Mouse (Mus musculus) B cell, adult 62 days (primary cell): ENCODE data around the gene Prpf38a. TPM values are rescaled to one million over a fixed set of nuclear protein-coding genes. Genes with fewer than 3 reads are reported as not detected.

Source experiments
- total RNA-seq: library from RNA; stranded (reverse); gene quantifications from 4 replicates; pipeline ENCODE4 v1.2.4, GENCODE M21; 2023

Gene Prpf38a
- 53.1 to 62.0 TPM (median 58.8 TPM) in 4 replicates for total RNA-seq

GRCm38 (mm10) chr4:108578840-108579742, at the start of gene Prpf38a, which contains the start of gene Orc1:
TSS of gene Prpf38a (minus strand) at chr4:108579336.
TSS of gene Orc1 (plus strand) at chr4:108579423.

DNA sequence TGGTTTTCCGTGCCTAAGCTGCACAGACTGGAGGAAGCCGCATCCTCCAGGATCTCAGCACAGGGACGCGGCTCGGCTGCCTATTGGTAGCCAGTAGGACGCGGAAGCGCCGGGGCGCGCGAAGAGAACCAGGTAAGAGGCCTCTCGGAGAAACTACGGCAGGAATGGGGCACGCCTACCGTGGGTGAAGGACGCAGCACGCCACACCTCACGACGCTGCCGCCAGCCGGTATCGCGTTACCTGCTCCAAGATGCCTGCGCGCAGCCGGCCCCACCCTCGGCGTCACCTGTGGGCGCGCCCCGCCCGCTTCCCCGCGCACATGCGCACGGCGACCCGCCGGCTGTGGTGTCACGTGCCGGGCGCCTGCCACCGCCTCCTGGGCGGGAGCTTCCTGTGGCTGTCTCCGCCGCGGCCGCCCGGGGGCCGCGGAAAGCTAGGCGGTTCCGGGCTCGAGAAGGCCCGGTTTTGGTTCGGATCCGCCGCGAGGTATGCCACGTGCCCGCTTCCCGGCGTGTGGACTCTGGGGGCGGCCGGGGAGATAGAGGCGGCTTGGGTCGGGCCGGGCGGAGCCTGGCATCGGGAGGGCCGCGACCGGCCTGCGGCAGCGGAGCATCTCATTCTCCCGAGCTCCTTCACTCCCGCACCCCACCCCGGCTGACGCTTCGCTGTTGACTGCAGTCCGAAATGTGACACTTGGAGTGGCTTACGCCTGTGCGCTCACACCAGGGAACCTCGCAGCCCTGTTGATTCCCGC, 40.6 kb upstream of the Prpf38a start, which contains the start of gene Cc2d1b:
Cc2d1b (plus strand) TSS at position 354 of the 755 bp plus-strand sequence.

Other genes starting within 250 kb of the Prpf38a start
- gene Shisal2a, start 196.0 kb downstream of the Prpf38a start, total RNA-seq: not detected in 4 replicates
- 0.75 to 3.1 TPM (median 1.6 TPM) in 4 replicates for gene Gpx7, start 172.4 kb downstream of the Prpf38a start, total RNA-seq
- gene Tut4, start 119.9 kb downstream of the Prpf38a start, total RNA-seq: 288 to 331 TPM (median 307 TPM) in 4 replicates
- 2.3 to 4.2 TPM (median 2.6 TPM) in 4 replicates for gene Orc1, start 87 bp upstream of the Prpf38a start, total RNA-seq
- 107 to 116 TPM (median 111 TPM) in 4 replicates for gene Cc2d1b, start 40.6 kb upstream of the Prpf38a start, total RNA-seq
- not detected in 4 replicates for gene 3110021N24Rik, start 140.3 kb upstream of the Prpf38a start, total RNA-seq
- 0.15 to 0.28 TPM (median 0.18 TPM) in 3 of 4 replicates, not detected in the other for gene Zfyve9, start 201.5 kb upstream of the Prpf38a start, total RNA-seq